Mouse (Mus musculus): ENCODE measurements around the gene Rabgap1l. TPM values are rescaled to one million over a fixed set of nuclear protein-coding genes. Genes with fewer than 3 reads are reported as not detected.

Gene Rabgap1l
- polyA plus RNA-seq, 1 experiment from 2014 or later = 21.3 TPM

GRCm38 (mm10) chr1:160308498-160308897 is 484.5 kb downstream of the Rabgap1l start:
- H3K27me3 ChIP-seq = no peaks in the 10 kb centered on the region
- ATAC-seq = no peak

GRCm38 (mm10) chr1:160306866-160307616 is 486.0 kb downstream of the Rabgap1l start:
- H3K9me3 ChIP-seq (replicated peaks) = no peaks in the 10 kb centered on the region
- H3K27me3 ChIP-seq = no peaks in the 10 kb centered on the region
- H3K27ac ChIP-seq = no peak overlapping the region
- H3K4me1 ChIP-seq = peaks cover 10% of the 10 kb centered on the region
- H3K4me2 ChIP-seq = no peak overlapping the region
- no peaks in the 10 kb centered on the region for H3K36me3 ChIP-seq (ENCODE audit: poor library complexity, severe bottlenecking)
- no peak overlapping the region for H3K4me3 ChIP-seq
- 72% methylated on average over 10 of the region's 10 CpGs for WGBS
- no peak overlapping the region for H3K9ac ChIP-seq
- no peak for ATAC-seq

More at GRCm38 (mm10) chr1:160308498-160308897, 484.5 kb downstream of the Rabgap1l start:
- Histone ChIP-seq H3K4me3 (no peak overlapping the region), H3K4me1 (peaks cover 10% of the 10 kb centered on the region), H3K9ac (no peak overlapping the region), H3K4me2 (no peak overlapping the region), H3K27ac (no peak overlapping the region), H3K9me3 (replicated peaks) (no peaks in the 10 kb centered on the region), H3K36me3 (ENCODE audit: poor library complexity, severe bottlenecking) (no peaks in the 10 kb centered on the region)
- WGBS = 61% methylated on average over 7 of the region's 7 CpGs

GRCm38 (mm10) chr1:160306336-160306735 is 486.7 kb downstream of the Rabgap1l start:
- Histone ChIP-seq H3K27ac (no peak overlapping the region), H3K9ac (no peak overlapping the region), H3K4me2 (no peak overlapping the region), H3K36me3 (ENCODE audit: poor library complexity, severe bottlenecking) (no peaks in the 10 kb centered on the region), H3K4me1 (peaks cover 10% of the 10 kb centered on the region), H3K27me3 (no peaks in the 10 kb centered on the region), H3K4me3 (no peak overlapping the region), H3K9me3 (replicated peaks) (no peaks in the 10 kb centered on the region)
- 89% methylated on average over 6 of the region's 6 CpGs for WGBS
- no peak for ATAC-seq

- Histone ChIP-seq H3K4me2 (no peak overlapping the region), H3K9ac (no peak overlapping the region), H3K36me3 (ENCODE audit: poor library complexity, severe bottlenecking) (no peaks in the 10 kb centered on the region), H3K4me3 (no peak overlapping the region), H3K27ac (no peak overlapping the region), H3K4me1 (peaks cover 10% of the 10 kb centered on the region), H3K9me3 (replicated peaks) (no peaks in the 10 kb centered on the region), H3K27me3 (no peaks in the 10 kb centered on the region)
- ATAC-seq = no peak
- WGBS = 93% methylated on average over 1 of the region's 1 CpGs
Observed at GRCm38 (mm10) chr1:160305826-160306225, 487.2 kb downstream of the Rabgap1l start.

GRCm38 (mm10) chr1:160304969-160305498 is 488.0 kb downstream of the Rabgap1l start:
- Histone ChIP-seq H3K4me2 (no peak overlapping the region), H3K9me3 (replicated peaks) (no peaks in the 10 kb centered on the region), H3K4me3 (no peak overlapping the region), H3K27me3 (no peaks in the 10 kb centered on the region), H3K4me1 (peaks cover 10% of the 10 kb centered on the region), H3K27ac (no peak overlapping the region), H3K36me3 (ENCODE audit: poor library complexity, severe bottlenecking) (no peaks in the 10 kb centered on the region), H3K9ac (no peak overlapping the region)
- ATAC-seq = no peak
- WGBS = 69% methylated on average over 6 of the region's 6 CpGs

GRCm38 (mm10) chr1:160302268-160302667 is 490.7 kb downstream of the Rabgap1l start:
- Histone ChIP-seq H3K4me1 (0 out of 2 replicates have a peak, but pooled peaks cover 2% of the 10 kb centered on the region), H3K9ac (no peak overlapping the region), H3K9me3 (replicated peaks) (no peaks in the 10 kb centered on the region), H3K36me3 (ENCODE audit: poor library complexity, severe bottlenecking) (no peaks in the 10 kb centered on the region), H3K4me2 (no peak overlapping the region), H3K4me3 (no peak overlapping the region), H3K27ac (no peak overlapping the region), H3K27me3 (no peaks in the 10 kb centered on the region)
- no peak for ATAC-seq
- WGBS = 88% methylated on average over 1 of the region's 1 CpGs

- H3K27ac ChIP-seq = no peak overlapping the region
- 82% methylated on average over 6 of the region's 6 CpGs for WGBS
- H3K9me3 ChIP-seq (replicated peaks) = no peaks in the 10 kb centered on the region
- no peaks in the 10 kb centered on the region for H3K36me3 ChIP-seq (ENCODE audit: poor library complexity, severe bottlenecking)
- H3K4me1 ChIP-seq = no peaks in the 10 kb centered on the region
- H3K27me3 ChIP-seq = no peaks in the 10 kb centered on the region
- ATAC-seq = peak; percentile 43; the same call in 1 of the 2 replicates
- H3K9ac ChIP-seq = no peak overlapping the region
- H3K4me2 ChIP-seq = no peak overlapping the region
- H3K4me3 ChIP-seq = no peak overlapping the region
Observed at GRCm38 (mm10) chr1:160301156-160301555, 491.9 kb downstream of the Rabgap1l start.

GRCm38 (mm10) chr1:160300704-160301103 is 492.3 kb downstream of the Rabgap1l start:
- H3K4me1 ChIP-seq = no peaks in the 10 kb centered on the region
- H3K9me3 ChIP-seq (replicated peaks) = no peaks in the 10 kb centered on the region
- H3K4me3 ChIP-seq = no peak overlapping the region
- no peaks in the 10 kb centered on the region for H3K27me3 ChIP-seq
- no peak overlapping the region for H3K9ac ChIP-seq
- WGBS = 89% methylated on average over 2 of the region's 2 CpGs
- H3K36me3 ChIP-seq (ENCODE audit: poor library complexity, severe bottlenecking) = no peaks in the 10 kb centered on the region
- H3K27ac ChIP-seq = no peak overlapping the region
- H3K4me2 ChIP-seq = no peak overlapping the region
- no peak; the same call in 1 of the 2 replicates for ATAC-seq

GRCm38 (mm10) chr1:160299979-160300378 is 493.0 kb downstream of the Rabgap1l start:
- Histone ChIP-seq H3K36me3 (ENCODE audit: poor library complexity, severe bottlenecking) (no peaks in the 10 kb centered on the region), H3K9me3 (replicated peaks) (no peaks in the 10 kb centered on the region), H3K4me2 (no peak overlapping the region), H3K4me1 (no peaks in the 10 kb centered on the region), H3K27me3 (no peaks in the 10 kb centered on the region), H3K4me3 (no peak overlapping the region), H3K27ac (no peak overlapping the region), H3K9ac (no peak overlapping the region)
- 87% methylated on average over 4 of the region's 4 CpGs for WGBS
- ATAC-seq = no peak

GRCm38 (mm10) chr1:160298893-160299292 is 494.1 kb downstream of the Rabgap1l start:
- H3K4me2 ChIP-seq = no peak overlapping the region
- H3K9me3 ChIP-seq (replicated peaks) = no peaks in the 10 kb centered on the region
- no peaks in the 10 kb centered on the region for H3K36me3 ChIP-seq (ENCODE audit: poor library complexity, severe bottlenecking)
- WGBS = 91% methylated on average over 1 of the region's 1 CpGs
- no peaks in the 10 kb centered on the region for H3K27me3 ChIP-seq
- H3K27ac ChIP-seq = no peak overlapping the region
- H3K9ac ChIP-seq = no peak overlapping the region
- H3K4me1 ChIP-seq = no peaks in the 10 kb centered on the region
- no peak for ATAC-seq
- H3K4me3 ChIP-seq = no peak overlapping the region

- no peaks in the 10 kb centered on the region for H3K36me3 ChIP-seq (ENCODE audit: poor library complexity, severe bottlenecking)
- H3K4me2 ChIP-seq = no peak overlapping the region
- no peak overlapping the region for H3K27ac ChIP-seq
- H3K4me3 ChIP-seq = no peak overlapping the region
- H3K4me1 ChIP-seq = no peaks in the 10 kb centered on the region
- no peaks in the 10 kb centered on the region for H3K27me3 ChIP-seq
- H3K9ac ChIP-seq = no peak overlapping the region
- ATAC-seq = no peak
- no peaks in the 10 kb centered on the region for H3K9me3 ChIP-seq (replicated peaks)
- 76% methylated on average over 3 of the region's 3 CpGs for WGBS
Observed at GRCm38 (mm10) chr1:160297701-160298100, 495.3 kb downstream of the Rabgap1l start.

GRCm38 (mm10) chr1:160295323-160295722 is 497.7 kb downstream of the Rabgap1l start:
- H3K4me2 ChIP-seq = no peak overlapping the region
- H3K9me3 ChIP-seq (replicated peaks) = no peaks in the 10 kb centered on the region
- no peak overlapping the region for H3K4me3 ChIP-seq
- WGBS = 89% methylated on average over 1 of the region's 1 CpGs
- H3K9ac ChIP-seq = no peak overlapping the region
- no peaks in the 10 kb centered on the region for H3K27me3 ChIP-seq
- peaks cover 2% of the 10 kb centered on the region for H3K4me1 ChIP-seq
- H3K36me3 ChIP-seq (ENCODE audit: poor library complexity, severe bottlenecking) = no peaks in the 10 kb centered on the region
- ATAC-seq = no peak
- no peak overlapping the region for H3K27ac ChIP-seq
